Mouse (Mus musculus) hindbrain, embryonic 16.5 days (tissue): ENCODE measurements around the gene Tgfbr3. TPM values are rescaled to one million over a fixed set of nuclear protein-coding genes. Genes with fewer than 3 reads are reported as not detected.
A peak's percentile ranks its signal among the peaks of the same experiment; 100 is the strongest.

Experiments used
- ATAC-seq: fragments of 200-750 bp; cut with Nextera tagmentation; 2 replicates; pipeline ENCODE4 v1.8.0; 2017; ENCODE audit warnings: moderate TSS enrichment, moderate library complexity
- H3K27ac ChIP-seq: fragments of 300-500 bp; sonication (generic); 2 replicates; pipeline ENCODE4 v1.5.1; 2014; ENCODE audit warnings: low read depth, mild to moderate bottlenecking, control low read depth, low read length, moderate library complexity
- H3K27me3 ChIP-seq: fragments of 300-500 bp; sonication (generic); replicated peaks from 2 replicates; pipeline ENCODE4 v1.6.1; 2014; ENCODE audit warnings: low read length; ENCODE audit not compliant: control insufficient read depth, insufficient read depth
- H3K36me3 ChIP-seq: fragments of 300-500 bp; sonication (generic); 2 replicates; pipeline ENCODE4 v1.6.1; 2014; ENCODE audit warnings: mild to moderate bottlenecking, low read length, moderate library complexity, mixed read lengths; ENCODE audit not compliant: control insufficient read depth, insufficient read depth
- H3K4me1 ChIP-seq: fragments of 300-500 bp; sonication (generic); 2 replicates; pipeline ENCODE4 v1.6.1; 2014; ENCODE audit warnings: low read depth, low read length; ENCODE audit not compliant: control insufficient read depth, insufficient read depth
- H3K4me2 ChIP-seq: fragments of 300-500 bp; sonication (generic); 2 replicates; pipeline ENCODE4 v1.6.1; 2014; ENCODE audit warnings: mild to moderate bottlenecking, low read length, control low read depth, moderate library complexity
- H3K4me3 ChIP-seq: fragments of 300-500 bp; sonication (generic); 2 replicates; pipeline ENCODE4 v1.5.1; 2014; ENCODE audit warnings: mild to moderate bottlenecking, low read length, control low read depth, moderate library complexity
- H3K9ac ChIP-seq: fragments of 300-500 bp; sonication (generic); 2 replicates; pipeline ENCODE4 v1.6.1; 2014; ENCODE audit warnings: low read depth, mild to moderate bottlenecking, control low read depth, low read length, moderate library complexity
- H3K9me3 ChIP-seq: fragments of 300-500 bp; sonication (generic); 2 replicates; pipeline ENCODE4 v1.6.1; 2014; ENCODE audit warnings: mild to moderate bottlenecking, low read length, moderate library complexity; ENCODE audit not compliant: control insufficient read depth
- WGBS: fragments of 180-500 bp; shearing (Covaris S2); extraction: QIAGEN DNeasy Blood & Tissue Kit; methylation state at CpG from one replicate; pipeline ENCODE4 v1.1.7; 2014; 5-methylcytosine and 5-hydroxymethylcytosine counted together
- polyA plus RNA-seq: library from polyadenylated mRNA; unstranded; fragments of >200 nt; fragmentation: Nextera tagmentation; extraction: Ambion mirVana; gene quantifications from 2 replicates; pipeline ENCODE4 v1.2.1, GENCODE M21; 2015

Gene Tgfbr3
- polyA plus RNA-seq, 1 experiment from 2014 or later, result 5.9 TPM

DNA sequence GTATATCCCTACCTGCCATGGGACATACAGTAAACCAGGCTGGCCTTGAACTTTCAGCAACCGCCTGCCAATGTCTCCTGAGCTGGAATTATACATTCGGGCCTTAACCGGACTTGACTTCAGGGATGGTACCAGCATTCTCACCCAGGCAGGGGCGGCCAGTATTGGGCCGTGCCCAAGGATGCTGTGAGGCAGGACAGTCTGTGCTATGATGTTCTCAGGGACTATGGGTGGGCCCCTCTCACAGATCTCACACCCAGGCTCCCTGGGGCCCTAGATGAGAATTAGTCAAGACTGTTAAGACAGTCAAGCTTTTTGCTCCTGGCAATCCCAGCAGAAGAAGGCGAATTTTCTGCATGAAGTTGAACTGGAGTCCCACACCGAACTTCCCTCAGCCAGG lies 211.5 kb downstream of the Tgfbr3 start:
- Histone ChIP-seq H3K9me3 (no peaks in the 10 kb centered on the region), H3K9ac (no peak overlapping the region), H3K4me2 (no peak overlapping the region), H3K4me1 (peaks cover 11% of the 10 kb centered on the region), H3K27me3 (no peaks in the 10 kb centered on the region), H3K4me3 (no peak overlapping the region), H3K36me3 (no peaks in the 10 kb centered on the region), H3K27ac (no peak overlapping the region)
- WGBS, result 96% methylated on average over 7 of the region's 7 CpGs
- ATAC-seq, result no peak

DNA sequence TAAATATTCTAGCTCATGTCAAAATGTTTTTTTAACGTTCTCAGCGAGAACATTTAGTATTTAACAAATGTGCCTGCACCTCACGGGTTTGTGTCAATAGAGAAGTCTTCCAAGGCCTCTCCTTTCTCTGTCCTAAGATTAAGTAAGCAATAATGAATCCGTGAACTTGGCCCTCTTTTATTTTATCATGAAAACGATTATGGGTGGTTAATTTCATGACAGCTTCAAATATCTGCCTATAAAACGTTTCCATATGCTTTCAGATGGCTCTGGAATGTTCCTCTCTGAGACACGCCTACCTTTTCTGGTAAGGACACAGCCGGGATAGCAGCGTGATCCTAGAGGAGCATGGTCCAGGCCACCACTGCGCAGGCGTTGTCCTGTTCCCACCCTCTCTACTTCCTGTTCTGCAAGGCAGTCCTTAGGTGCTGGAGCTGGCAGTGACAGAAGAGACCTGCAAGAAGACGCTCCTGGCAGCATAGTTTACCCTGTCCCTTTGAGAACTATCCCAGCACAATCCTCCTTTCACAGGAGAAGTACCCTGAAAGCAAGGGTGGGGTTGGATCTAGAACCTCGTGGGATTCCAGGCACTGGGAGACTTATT lies 214.3 kb downstream of the Tgfbr3 start:
- H3K4me2 ChIP-seq, result no peak overlapping the region
- H3K4me1 ChIP-seq, result peaks cover 11% of the 10 kb centered on the region
- H3K9me3 ChIP-seq, result no peaks in the 10 kb centered on the region
- ATAC-seq, result no peak
- H3K36me3 ChIP-seq, result no peaks in the 10 kb centered on the region
- H3K27me3 ChIP-seq, result no peaks in the 10 kb centered on the region
- H3K27ac ChIP-seq, result no peak overlapping the region
- WGBS, result 81% methylated on average over 13 of the region's 13 CpGs
- H3K9ac ChIP-seq, result no peak overlapping the region
- H3K4me3 ChIP-seq, result no peak overlapping the region

DNA sequence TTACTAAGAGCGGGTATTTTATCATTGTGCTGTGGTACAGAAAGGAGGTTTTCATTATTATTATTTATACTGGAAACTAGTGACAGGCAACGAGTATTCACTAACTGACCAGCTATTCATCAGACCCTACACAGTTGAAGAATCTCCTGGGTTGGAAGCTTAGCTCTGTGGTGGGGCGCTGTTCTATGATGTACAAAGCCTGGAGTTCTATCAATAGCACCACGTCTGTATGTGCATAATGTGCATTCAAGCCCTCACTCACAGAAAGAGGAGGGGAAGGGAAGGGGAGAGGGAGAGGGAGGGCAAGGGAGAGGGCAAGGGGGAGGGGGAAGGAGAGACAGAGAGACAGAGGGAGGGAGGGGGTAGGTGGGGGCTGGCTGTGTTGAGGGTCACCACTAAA lies 215.1 kb downstream of the Tgfbr3 start:
- H3K9me3 ChIP-seq, result no peaks in the 10 kb centered on the region
- WGBS, result 26% methylated on average over 4 of the region's 4 CpGs
- no peak overlapping the region for H3K27ac ChIP-seq
- no peaks in the 10 kb centered on the region for H3K36me3 ChIP-seq
- H3K4me1 ChIP-seq, result peaks cover 5% of the 10 kb centered on the region
- H3K4me3 ChIP-seq, result no peak overlapping the region
- no peak overlapping the region for H3K9ac ChIP-seq
- no peak for ATAC-seq
- no peak overlapping the region for H3K4me2 ChIP-seq
- H3K27me3 ChIP-seq, result no peaks in the 10 kb centered on the region

DNA sequence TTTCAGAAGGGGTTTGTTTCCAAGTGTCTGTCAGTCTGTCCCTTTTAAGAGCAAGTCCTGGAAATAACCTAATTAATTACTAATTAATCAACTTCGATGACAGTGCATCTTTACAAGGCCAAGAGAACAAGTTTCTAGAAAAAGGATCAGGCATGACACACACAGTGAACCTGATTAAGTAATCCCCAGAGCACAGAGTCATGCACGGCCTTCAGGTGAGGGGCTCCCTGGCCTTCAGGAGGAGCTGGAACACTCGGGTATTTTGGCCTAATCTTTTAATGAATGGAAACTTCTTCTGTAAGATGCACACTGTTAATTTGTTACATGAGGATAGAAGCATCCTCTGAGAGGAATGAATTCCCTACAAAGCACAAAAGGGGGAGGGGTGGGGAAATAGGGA lies 215.9 kb downstream of the Tgfbr3 start:
- H3K9ac ChIP-seq, result no peak overlapping the region
- no peaks in the 10 kb centered on the region for H3K9me3 ChIP-seq
- H3K27me3 ChIP-seq, result no peaks in the 10 kb centered on the region
- no peak overlapping the region for H3K4me2 ChIP-seq
- no peaks in the 10 kb centered on the region for H3K4me1 ChIP-seq
- no peak for ATAC-seq
- no peak overlapping the region for H3K27ac ChIP-seq
- no peak overlapping the region for H3K4me3 ChIP-seq
- 30% methylated on average over 3 of the region's 3 CpGs for WGBS
- no peaks in the 10 kb centered on the region for H3K36me3 ChIP-seq

DNA sequence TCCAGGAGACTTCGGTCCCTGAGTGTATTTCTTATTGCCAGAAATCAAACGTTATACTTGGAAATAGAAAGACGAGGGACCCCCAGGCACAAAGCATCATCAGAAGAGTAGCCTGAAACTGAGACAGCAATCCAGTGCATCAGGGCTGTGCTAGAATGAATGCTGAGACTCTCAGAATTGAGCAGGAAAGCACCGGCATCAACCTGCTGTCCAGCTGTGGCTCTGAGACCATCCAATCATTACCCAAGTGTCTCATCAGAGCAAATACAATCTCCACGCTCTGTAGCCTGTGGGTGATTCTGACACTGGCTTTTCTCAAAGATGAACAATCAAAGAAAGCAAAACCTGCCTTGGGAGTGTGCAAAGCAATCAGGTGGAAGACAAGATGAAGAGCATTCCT lies 221.3 kb downstream of the Tgfbr3 start:
- no peak overlapping the region for H3K4me2 ChIP-seq
- H3K36me3 ChIP-seq, result no peaks in the 10 kb centered on the region
- H3K9me3 ChIP-seq, result no peaks in the 10 kb centered on the region
- WGBS, result 71% methylated on average over 5 of the region's 5 CpGs
- H3K27me3 ChIP-seq, result no peaks in the 10 kb centered on the region
- H3K4me3 ChIP-seq, result no peak overlapping the region
- H3K27ac ChIP-seq, result no peak overlapping the region
- no peak overlapping the region for H3K9ac ChIP-seq
- peak; percentile 56; the same call in 1 of the 2 replicates for ATAC-seq
- H3K4me1 ChIP-seq, result no peaks in the 10 kb centered on the region

DNA sequence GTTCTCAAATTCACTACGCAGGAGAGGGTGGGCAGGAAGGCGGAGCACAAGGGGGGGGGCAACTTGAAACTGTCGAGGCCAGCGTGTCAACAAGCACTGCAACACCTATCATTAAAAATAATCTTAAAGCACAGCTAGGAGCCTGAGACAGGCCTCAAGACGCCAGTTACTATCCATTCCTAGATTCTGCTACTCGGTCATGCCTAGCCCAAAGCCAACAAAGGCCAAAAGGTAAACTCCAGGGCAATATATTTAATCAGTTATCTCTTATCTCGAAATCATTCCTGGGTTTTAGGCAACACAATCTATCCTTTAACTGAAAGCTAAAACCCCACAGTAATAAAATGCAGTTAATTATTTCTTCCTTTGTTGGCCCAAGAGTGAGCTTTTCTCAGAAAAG lies 221.9 kb downstream of the Tgfbr3 start:
- H3K27me3 ChIP-seq, result no peaks in the 10 kb centered on the region
- H3K9ac ChIP-seq, result no peak overlapping the region
- no peak overlapping the region for H3K4me3 ChIP-seq
- H3K9me3 ChIP-seq, result no peaks in the 10 kb centered on the region
- H3K36me3 ChIP-seq, result no peaks in the 10 kb centered on the region
- no peaks in the 10 kb centered on the region for H3K4me1 ChIP-seq
- 85% methylated on average over 7 of the region's 7 CpGs for WGBS
- no peak overlapping the region for H3K27ac ChIP-seq
- ATAC-seq, result no peak
- no peak overlapping the region for H3K4me2 ChIP-seq

DNA sequence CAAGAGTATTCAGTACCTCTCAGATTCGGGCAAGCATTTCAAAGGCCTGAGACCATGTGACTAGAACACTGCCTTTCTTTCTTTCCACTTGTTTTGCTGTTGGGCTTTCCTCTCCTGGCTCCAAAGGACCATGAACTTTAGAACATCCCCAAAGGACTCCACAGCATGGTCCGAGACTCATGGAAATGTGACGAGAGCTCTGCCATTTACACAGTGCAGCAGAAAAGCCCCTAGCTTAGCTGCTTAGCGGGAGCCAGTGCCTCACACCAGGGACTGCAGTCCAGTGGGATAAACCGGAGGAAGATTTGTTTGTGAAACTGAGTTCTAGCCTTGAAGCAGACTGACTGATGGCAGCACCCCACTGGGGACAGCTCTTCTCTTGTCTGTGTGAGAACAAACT lies 224.5 kb downstream of the Tgfbr3 start:
- ATAC-seq, result no peak
- Histone ChIP-seq H3K27ac (no peak overlapping the region), H3K4me3 (no peak overlapping the region), H3K4me1 (no peaks in the 10 kb centered on the region), H3K27me3 (no peaks in the 10 kb centered on the region), H3K4me2 (no peak overlapping the region), H3K9me3 (no peaks in the 10 kb centered on the region), H3K36me3 (no peaks in the 10 kb centered on the region), H3K9ac (no peak overlapping the region)
- 70% methylated on average over 5 of the region's 5 CpGs for WGBS

DNA sequence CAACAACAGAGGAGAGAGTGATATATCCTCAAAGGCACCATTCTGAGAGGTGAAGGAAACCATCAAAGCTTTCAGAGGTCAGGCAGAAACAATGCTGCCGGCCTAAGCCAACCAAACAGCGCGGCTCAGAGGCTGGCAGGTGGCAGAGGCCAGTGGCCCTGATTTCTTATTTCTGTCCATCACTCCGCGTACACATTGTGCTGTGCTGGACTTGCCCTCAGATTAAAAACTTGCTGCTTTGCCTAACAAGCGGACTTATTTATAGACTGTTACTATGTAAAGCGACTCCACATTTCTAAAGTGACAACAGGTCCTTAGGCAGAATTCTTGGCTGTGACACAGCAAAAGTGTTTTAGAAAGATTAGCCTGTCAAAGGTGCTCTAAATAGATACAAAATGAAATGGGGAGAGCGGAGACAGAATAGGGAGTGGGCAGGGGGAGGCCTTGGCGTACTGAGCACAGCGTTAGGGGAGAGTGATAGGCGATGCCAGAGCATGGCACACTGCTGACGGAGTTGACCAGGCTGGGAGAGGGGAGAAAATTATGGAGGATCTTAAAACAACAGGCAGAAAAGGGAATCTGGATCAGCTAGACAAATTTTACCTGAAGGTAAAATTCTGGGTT lies 227.1 kb downstream of the Tgfbr3 start:
- H3K4me3 ChIP-seq, result no peak overlapping the region
- H3K27ac ChIP-seq, result no peak overlapping the region
- H3K4me2 ChIP-seq, result no peak overlapping the region
- ATAC-seq, result no peak
- H3K27me3 ChIP-seq, result no peaks in the 10 kb centered on the region
- H3K36me3 ChIP-seq, result no peaks in the 10 kb centered on the region
- H3K9me3 ChIP-seq, result no peaks in the 10 kb centered on the region
- no peak overlapping the region for H3K9ac ChIP-seq
- WGBS, result 63% methylated on average over 12 of the region's 12 CpGs
- no peaks in the 10 kb centered on the region for H3K4me1 ChIP-seq

DNA sequence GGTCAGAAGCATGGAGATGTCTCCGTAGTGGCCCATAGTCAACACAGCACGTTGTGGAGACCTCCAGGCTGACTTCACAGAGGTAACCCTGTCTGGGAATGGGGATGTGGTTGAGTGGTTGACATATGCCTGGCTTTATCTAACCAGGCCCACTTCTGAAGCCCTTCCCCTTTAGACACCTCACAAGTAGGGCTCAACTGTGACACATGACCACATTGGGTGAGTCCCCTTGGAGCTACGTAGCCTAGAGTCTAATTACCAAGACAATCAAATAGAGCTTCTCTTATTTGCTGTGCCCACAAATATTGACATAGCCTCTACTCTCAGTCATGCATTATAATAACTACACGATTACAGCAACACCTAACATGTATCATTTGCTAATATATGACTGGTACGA lies 229.9 kb downstream of the Tgfbr3 start:
- Histone ChIP-seq H3K9me3 (no peaks in the 10 kb centered on the region), H3K9ac (no peak overlapping the region), H3K4me3 (no peak overlapping the region), H3K27me3 (no peaks in the 10 kb centered on the region), H3K4me2 (no peak overlapping the region), H3K4me1 (peaks cover 6% of the 10 kb centered on the region; the same call in 1 of the 2 replicates), H3K36me3 (no peaks in the 10 kb centered on the region), H3K27ac (no peak overlapping the region)
- 87% methylated on average over 5 of the region's 5 CpGs for WGBS
- no peak for ATAC-seq
